Mouse (Mus musculus) cortical plate, adult 2 months (tissue): ENCODE measurements around the gene Adcy7.

ENCODE experiments used
- CTCF ChIP-seq: fragments of 200-500 bp; IDR thresholded peaks from 2 replicates; pipeline ENCODE4 v1.5.1; 2011; ENCODE audit warnings: mild to moderate bottlenecking, control low read depth, low read length; ENCODE audit not compliant: insufficient read depth; ENCODE audit errors: extremely low read depth
- POLR2A ChIP-seq: fragments of 200-500 bp; IDR thresholded peaks from 2 replicates; pipeline ENCODE4 v1.6.1; 2011; ENCODE audit warnings: mild to moderate bottlenecking, low read length, control low read depth; ENCODE audit not compliant: insufficient read depth; ENCODE audit errors: extremely low read depth

- no peak for TF ChIP-seq POLR2A
- TF ChIP-seq CTCF: no peak
Measured at GRCm38 (mm10) chr8:88279670-88280069, 7.5 kb downstream of the Adcy7 start.
